Mouse (Mus musculus) midbrain, embryonic 10.5 days (tissue): ENCODE data around the gene Ypel2. TPM values are rescaled to one million over a fixed set of nuclear protein-coding genes. Genes with fewer than 3 reads are reported as not detected.

Experiments
- DNase-seq: peaks from one replicate; pipeline ENCODE4 v3.0.0-alpha.2; 2017; ENCODE audit warnings: low spot score
- H3K27ac ChIP-seq: fragments of 300-500 bp; sonication (generic); replicated peaks from 2 replicates; pipeline ENCODE4 v1.5.1; 2016; ENCODE audit warnings: mild to moderate bottlenecking
- H3K27me3 ChIP-seq: fragments of 300-500 bp; sonication (generic); 2 replicates; pipeline ENCODE4 v1.6.1; 2016; ENCODE audit warnings: low read depth, mild to moderate bottlenecking; ENCODE audit not compliant: poor library complexity, severe bottlenecking
- H3K36me3 ChIP-seq: fragments of 300-500 bp; sonication (generic); 2 replicates; pipeline ENCODE4 v1.6.1; 2016; ENCODE audit warnings: mild to moderate bottlenecking, moderate library complexity
- H3K4me1 ChIP-seq: fragments of 300-500 bp; sonication (generic); 2 replicates; pipeline ENCODE4 v1.6.1; 2016
- H3K4me3 ChIP-seq: fragments of 300-500 bp; sonication (generic); 2 replicates; pipeline ENCODE4 v1.5.1; 2016; ENCODE audit warnings: mild to moderate bottlenecking, moderate library complexity
- H3K9me3 ChIP-seq: fragments of 300-500 bp; sonication (generic); replicated peaks from 2 replicates; pipeline ENCODE4 v1.6.1; 2016; ENCODE audit warnings: mild to moderate bottlenecking
- WGBS: fragments of 180-500 bp; shearing (Covaris S2); methylation state at CpG from one replicate; pipeline ENCODE4 v1.1.7; 2016; 5-methylcytosine and 5-hydroxymethylcytosine counted together
- polyA plus RNA-seq: library from polyadenylated mRNA; unstranded; fragments of >200 nt; fragmentation: Nextera tagmentation; extraction: Ambion mirVana; gene quantifications from 2 replicates; pipeline ENCODE4 v1.2.1, GENCODE M21; 2016

Gene Ypel2
- polyA plus RNA-seq, 1 experiment from 2014 or later: 3.0 TPM

DNA sequence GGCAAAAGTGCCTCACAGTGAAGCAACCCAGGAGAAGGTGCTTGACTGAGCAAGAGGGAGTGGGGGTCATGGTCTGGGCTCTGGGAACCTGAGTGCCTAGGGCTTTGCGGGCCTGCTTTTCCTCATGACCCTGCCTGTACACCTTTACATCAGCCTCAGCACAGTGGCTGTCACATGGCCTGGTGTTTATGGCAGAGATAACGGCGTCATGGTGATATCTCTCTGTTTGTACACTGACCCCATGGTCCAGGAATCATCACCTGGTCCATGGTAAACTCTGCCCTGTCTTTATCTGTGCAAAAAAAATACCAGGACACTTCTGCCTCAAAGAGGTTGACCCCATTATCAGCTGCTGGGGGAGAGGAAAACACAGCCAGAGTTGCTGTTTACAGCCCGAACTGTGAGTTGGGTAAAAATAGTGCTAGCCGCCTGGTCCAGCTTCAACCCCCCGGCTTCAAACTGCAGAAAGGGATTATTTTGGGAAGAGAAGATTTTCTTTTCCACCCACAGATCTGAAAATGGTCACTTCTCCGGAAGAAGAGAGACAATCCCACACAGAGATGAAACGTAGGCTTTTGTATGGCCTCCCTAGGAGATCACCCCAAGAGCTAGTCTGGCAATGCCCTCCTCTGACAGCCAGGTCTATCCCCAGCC lies 76.8 kb downstream of the Ypel2 start:
- Histone ChIP-seq H3K27me3 (no peaks in the 10 kb centered on the region), H3K9me3 (no peaks in the 10 kb centered on the region), H3K27ac (no peak overlapping the region), H3K36me3 (no peaks in the 10 kb centered on the region), H3K4me1 (peaks cover 12% of the 10 kb centered on the region), H3K4me3 (no peak overlapping the region)
- no peak for DNase-seq
- 87% methylated on average over 8 of the region's 8 CpGs for WGBS

DNA sequence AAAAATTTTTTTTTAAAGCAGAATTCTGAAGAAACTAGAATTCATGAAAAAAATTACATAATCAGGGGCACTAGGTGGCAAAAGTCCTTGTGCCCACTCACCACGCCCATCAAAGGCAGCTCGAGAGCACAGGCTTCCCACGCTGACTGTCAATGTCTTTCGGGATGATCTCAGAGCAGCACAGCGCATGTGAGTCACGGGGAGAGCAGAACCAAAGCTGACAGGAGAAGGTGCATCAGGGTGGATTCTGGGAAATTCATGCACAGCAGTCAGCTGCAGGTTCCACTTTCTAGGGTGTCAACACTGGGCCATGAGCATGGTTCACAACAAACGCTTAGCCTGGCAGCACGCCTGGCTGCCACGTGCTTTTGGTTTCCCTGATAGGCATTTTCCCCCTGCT lies 79.2 kb downstream of the Ypel2 start:
- H3K27me3 ChIP-seq: no peaks in the 10 kb centered on the region

DNA sequence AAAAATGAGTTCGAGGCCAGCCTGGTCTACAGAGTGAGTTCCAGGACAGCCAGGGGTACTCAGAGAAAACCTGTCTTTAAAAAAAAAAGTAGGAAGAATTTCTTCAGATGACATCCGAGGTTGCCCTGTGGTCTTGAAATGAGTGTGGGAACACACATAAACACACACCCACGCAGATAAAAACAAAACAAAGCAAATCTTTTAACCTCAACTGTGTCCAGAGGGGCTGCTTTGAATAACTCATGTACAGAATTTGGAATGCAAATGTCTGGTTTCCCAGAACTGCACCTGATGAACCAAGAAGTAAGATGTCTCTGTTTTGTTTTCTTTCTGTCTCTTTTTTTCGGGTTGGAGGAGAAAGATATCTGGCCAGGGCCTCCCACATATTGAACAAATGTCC lies 83.3 kb downstream of the Ypel2 start:
- 85% methylated on average over 4 of the region's 4 CpGs for WGBS
- no peaks in the 10 kb centered on the region for H3K9me3 ChIP-seq
- H3K27me3 ChIP-seq: no peaks in the 10 kb centered on the region
- no peak for DNase-seq
- peaks cover 3% of the 10 kb centered on the region; the same call in 1 of the 2 replicates for H3K4me1 ChIP-seq
- H3K4me3 ChIP-seq: no peak overlapping the region
- no peaks in the 10 kb centered on the region for H3K36me3 ChIP-seq
- no peak overlapping the region for H3K27ac ChIP-seq

More for the DNA sequence above, 79.2 kb downstream of the Ypel2 start:
- H3K4me1 ChIP-seq: peaks cover 3% of the 10 kb centered on the region; the same call in 1 of the 2 replicates
- H3K9me3 ChIP-seq: no peaks in the 10 kb centered on the region
- DNase-seq: no peak
- no peak overlapping the region for H3K27ac ChIP-seq
- no peaks in the 10 kb centered on the region for H3K36me3 ChIP-seq
- WGBS: 85% methylated on average over 9 of the region's 9 CpGs
- H3K4me3 ChIP-seq: no peak overlapping the region

GRCm38 (mm10) chr11:86909028-86909427 lies 84.5 kb downstream of the Ypel2 start:
- H3K36me3 ChIP-seq: no peaks in the 10 kb centered on the region
- no peak overlapping the region for H3K4me3 ChIP-seq
- no peak for DNase-seq
- H3K9me3 ChIP-seq: no peaks in the 10 kb centered on the region
- peaks cover 3% of the 10 kb centered on the region; the same call in 1 of the 2 replicates for H3K4me1 ChIP-seq
- no peak overlapping the region for H3K27ac ChIP-seq
- 87% methylated on average over 6 of the region's 6 CpGs for WGBS
- H3K27me3 ChIP-seq: no peaks in the 10 kb centered on the region

- Histone ChIP-seq H3K4me3 (no peak overlapping the region), H3K27ac (no peak overlapping the region), H3K9me3 (no peaks in the 10 kb centered on the region), H3K36me3 (no peaks in the 10 kb centered on the region), H3K4me1 (peaks cover 3% of the 10 kb centered on the region; the same call in 1 of the 2 replicates), H3K27me3 (no peaks in the 10 kb centered on the region)
- WGBS: 79% methylated on average over 5 of the region's 5 CpGs
- DNase-seq: no peak
These were observed 85.5 kb downstream of the Ypel2 start for GRCm38 (mm10) chr11:86907889-86908590.

DNA sequence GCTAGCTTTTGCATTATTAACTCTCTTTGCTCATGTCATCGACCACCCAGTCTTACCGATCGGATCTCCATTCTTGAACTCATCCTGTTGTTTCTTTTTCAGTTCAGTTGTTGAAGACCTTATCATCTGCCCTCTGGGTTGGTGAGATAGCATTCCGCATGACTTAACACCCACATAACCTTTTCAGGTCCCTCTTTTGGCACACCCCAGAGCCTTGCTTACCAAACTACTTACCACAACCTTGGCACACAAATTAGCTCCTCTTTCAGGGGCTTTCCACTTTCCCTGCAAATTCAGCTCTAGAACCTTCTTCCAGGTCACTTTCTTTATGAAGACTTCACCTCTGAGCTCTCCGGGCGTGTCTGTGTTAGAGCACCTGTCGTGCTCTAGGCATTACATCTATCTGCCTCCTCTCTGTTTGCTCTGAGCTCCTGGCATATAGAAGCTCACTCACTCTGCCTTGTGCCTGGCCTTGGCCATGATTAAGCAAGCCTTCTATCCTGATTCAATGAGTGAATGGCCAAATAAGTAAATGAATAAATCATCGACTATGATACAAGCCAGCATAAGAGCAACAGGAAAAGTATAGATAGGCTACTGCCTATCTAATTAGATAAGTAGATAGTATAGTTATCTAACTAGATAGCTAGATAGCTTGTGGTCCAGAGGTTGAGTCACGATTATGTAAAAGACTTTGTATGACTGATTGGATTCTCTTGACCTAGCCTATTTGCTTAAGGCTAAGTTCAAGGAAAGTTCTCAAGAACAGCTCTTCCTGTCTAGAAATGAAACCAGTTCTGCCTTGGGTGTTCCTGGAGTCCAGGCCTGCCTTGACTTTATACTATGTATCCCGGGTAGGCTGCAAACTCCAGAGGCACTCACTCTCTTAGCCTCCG lies 86.5 kb downstream of the Ypel2 start:
- no peaks in the 10 kb centered on the region; the same call in 1 of the 2 replicates for H3K4me1 ChIP-seq
- no peaks in the 10 kb centered on the region for H3K9me3 ChIP-seq
- DNase-seq: no peak
- no peak overlapping the region for H3K4me3 ChIP-seq
- WGBS: 93% methylated on average over 11 of the region's 11 CpGs
- H3K36me3 ChIP-seq: no peaks in the 10 kb centered on the region
- no peaks in the 10 kb centered on the region for H3K27me3 ChIP-seq
- H3K27ac ChIP-seq: no peak overlapping the region

- Histone ChIP-seq H3K4me3 (no peak overlapping the region), H3K36me3 (no peaks in the 10 kb centered on the region), H3K27me3 (no peaks in the 10 kb centered on the region), H3K9me3 (no peaks in the 10 kb centered on the region), H3K4me1 (no peaks in the 10 kb centered on the region), H3K27ac (no peak overlapping the region)
- no peak for DNase-seq
- 88% methylated on average over 6 of the region's 6 CpGs for WGBS
These were observed 87.2 kb downstream of the Ypel2 start for GRCm38 (mm10) chr11:86906257-86906656.

DNA sequence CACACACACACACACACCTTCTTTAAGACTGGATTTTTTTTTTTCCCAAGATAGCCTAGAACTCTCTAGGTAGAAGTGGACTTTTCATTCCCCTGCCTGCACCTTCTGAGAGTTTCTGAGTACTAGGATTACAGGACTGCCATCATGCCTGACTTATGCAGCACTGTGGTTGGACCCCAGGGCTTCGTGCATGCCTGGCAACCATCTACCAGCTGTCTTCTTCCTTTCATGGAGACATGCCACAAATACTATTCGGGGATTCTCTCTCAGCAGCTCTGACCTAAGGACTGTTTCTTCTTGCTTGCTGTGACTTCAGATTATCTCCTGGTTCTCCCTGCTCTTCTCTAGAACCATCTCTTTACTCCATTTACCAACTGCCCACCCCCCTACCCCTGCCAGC lies 88.2 kb downstream of the Ypel2 start:
- H3K4me1 ChIP-seq: no peaks in the 10 kb centered on the region
- H3K27ac ChIP-seq: no peak overlapping the region
- no peaks in the 10 kb centered on the region for H3K9me3 ChIP-seq
- no peak overlapping the region for H3K4me3 ChIP-seq
- WGBS: 93% methylated on average over 2 of the region's 2 CpGs
- no peak for DNase-seq
- H3K36me3 ChIP-seq: no peaks in the 10 kb centered on the region
- H3K27me3 ChIP-seq: no peaks in the 10 kb centered on the region

DNA sequence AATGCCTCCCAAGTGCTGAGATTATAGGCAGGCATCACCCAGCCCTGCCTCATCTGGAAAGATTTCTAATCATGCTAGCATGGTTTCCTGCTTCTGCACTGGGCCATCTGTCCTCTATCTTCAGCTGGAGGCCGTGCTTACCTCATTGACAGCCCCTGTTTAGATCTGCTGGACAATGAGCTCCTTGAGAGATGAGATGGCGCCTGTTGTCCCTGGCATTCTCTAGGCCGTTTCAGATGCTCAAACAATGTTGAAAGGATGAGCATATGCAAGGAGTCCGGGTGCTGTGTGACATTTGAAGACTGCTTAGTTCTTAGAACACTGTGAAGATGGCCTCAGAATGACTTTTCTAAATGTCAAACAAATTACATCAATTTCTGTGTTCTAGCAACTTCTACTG lies 88.8 kb downstream of the Ypel2 start:
- Histone ChIP-seq H3K9me3 (no peaks in the 10 kb centered on the region), H3K4me3 (no peak overlapping the region), H3K4me1 (no peaks in the 10 kb centered on the region), H3K27me3 (no peaks in the 10 kb centered on the region), H3K27ac (no peak overlapping the region), H3K36me3 (no peaks in the 10 kb centered on the region)
- 76% methylated on average over 4 of the region's 4 CpGs for WGBS
- no peak for DNase-seq

GRCm38 (mm10) chr11:86898367-86898766 lies 95.1 kb downstream of the Ypel2 start:
- Histone ChIP-seq H3K27me3 (peaks cover 3% of the 10 kb centered on the region), H3K4me1 (peaks cover 44% of the 10 kb centered on the region), H3K36me3 (no peaks in the 10 kb centered on the region), H3K4me3 (no peak overlapping the region), H3K9me3 (no peaks in the 10 kb centered on the region), H3K27ac (peak overlapping the region; percentile 69)
- peak; percentile 24 for DNase-seq
- 37% methylated on average over 2 of the region's 2 CpGs for WGBS

DNA sequence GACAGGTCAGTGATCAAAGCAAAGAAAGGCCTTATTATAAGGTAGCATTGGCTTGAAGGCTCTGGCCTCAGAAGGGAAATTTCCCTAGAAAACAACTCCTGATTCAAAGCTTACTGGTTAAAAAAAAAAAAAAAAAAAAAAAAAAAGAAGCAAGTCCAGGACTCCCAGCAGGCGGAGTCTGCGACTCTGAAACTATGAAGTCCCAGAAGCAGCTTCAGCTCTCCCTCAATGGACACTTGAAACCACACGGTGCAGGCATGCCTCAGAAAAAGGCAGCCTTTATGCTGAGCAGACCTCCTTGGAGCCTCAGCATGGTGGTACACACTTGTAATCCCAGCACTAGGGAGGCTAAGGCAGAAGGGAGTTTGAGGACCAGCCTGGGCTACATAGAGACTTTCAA lies 97.9 kb downstream of the Ypel2 start:
- no peak overlapping the region for H3K4me3 ChIP-seq
- no peak for DNase-seq
- WGBS: 56% methylated on average over 3 of the region's 3 CpGs

DNA sequence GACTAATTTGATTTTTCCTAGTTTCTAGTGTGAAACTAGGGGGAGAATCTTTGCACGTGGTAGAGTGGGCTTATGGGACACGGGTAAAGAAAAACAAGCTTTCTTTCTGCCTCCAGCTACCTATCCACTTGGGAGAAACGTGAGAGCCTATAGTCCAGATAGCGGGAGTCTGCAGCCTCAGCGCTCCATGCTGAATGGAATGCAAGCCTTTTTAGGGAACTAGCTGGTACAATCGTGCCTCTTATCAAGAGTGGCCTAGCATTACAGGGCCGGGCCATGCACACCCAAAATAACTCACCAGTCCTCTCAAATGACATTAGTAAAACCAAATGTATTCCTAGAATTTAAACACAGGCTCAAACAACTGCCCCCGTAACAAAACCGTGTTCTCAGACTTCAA lies 98.4 kb downstream of the Ypel2 start:
- WGBS: 66% methylated on average over 9 of the region's 9 CpGs
- no peaks in the 10 kb centered on the region for H3K36me3 ChIP-seq
- DNase-seq: no peak
- peaks cover 44% of the 10 kb centered on the region for H3K4me1 ChIP-seq
- peaks cover 7% of the 10 kb centered on the region for H3K27me3 ChIP-seq
- H3K4me3 ChIP-seq: no peak overlapping the region
- no peaks in the 10 kb centered on the region for H3K9me3 ChIP-seq
- no peak overlapping the region for H3K27ac ChIP-seq

More for the DNA sequence above, 97.9 kb downstream of the Ypel2 start:
- H3K27ac ChIP-seq: no peak overlapping the region
- no peaks in the 10 kb centered on the region for H3K9me3 ChIP-seq
- peaks cover 7% of the 10 kb centered on the region for H3K27me3 ChIP-seq
- no peaks in the 10 kb centered on the region for H3K36me3 ChIP-seq
- H3K4me1 ChIP-seq: peaks cover 44% of the 10 kb centered on the region
